Mouse (Mus musculus) small intestine, adult 2 months (tissue): ENCODE results near the gene Ppcs.

ENCODE experiments used
- CTCF ChIP-seq: fragments of 200-500 bp; IDR thresholded peaks from 2 replicates; pipeline ENCODE4 v1.5.1; 2012; ENCODE audit warnings: low read depth, mild to moderate bottlenecking, control low read depth, inconsistent platforms, low read length, moderate library complexity, mixed read lengths; ENCODE audit not compliant: insufficient replicate concordance, insufficient read length; ENCODE audit errors: extremely low read depth
- POLR2A ChIP-seq: fragments of 200-500 bp; IDR thresholded peaks from 2 replicates; pipeline ENCODE4 v1.6.1; 2012; ENCODE audit warnings: low read depth, mild to moderate bottlenecking, control low read depth, inconsistent platforms, low read length, moderate library complexity

DNA sequence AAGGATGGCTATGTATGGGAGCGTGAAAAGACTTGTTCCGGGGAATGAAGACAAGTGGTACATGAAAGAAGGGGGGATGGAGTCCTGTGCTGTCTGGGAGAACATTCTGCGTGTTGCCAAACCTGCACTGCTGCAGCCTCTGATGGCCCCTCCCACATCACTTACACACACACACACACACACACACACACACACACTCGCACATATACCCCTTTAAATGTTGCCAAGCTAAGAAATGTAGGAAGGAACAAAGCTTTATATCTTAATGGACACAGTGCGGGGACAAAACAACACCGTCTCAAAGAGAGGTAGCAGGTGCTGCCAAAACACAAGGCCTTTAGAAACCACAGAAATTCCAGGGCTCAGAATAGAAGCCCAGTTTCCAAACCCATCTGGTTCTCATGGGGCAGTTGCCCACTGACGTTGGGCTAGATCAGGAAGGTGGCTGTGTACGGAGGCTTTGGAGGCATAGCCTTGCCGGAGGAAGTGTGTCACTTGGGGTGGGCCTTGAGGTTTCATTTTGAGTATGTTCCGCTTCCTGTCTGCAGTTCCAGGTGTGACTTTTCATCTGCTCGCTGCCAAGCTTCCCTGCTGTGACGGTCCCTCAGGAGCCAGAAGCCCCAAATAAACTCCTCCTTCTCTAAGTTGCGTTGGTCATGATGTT lies 41.7 kb upstream of the Ppcs start:
- TF ChIP-seq POLR2A (no peak), CTCF (no peak)
